Mouse (Mus musculus) limb, embryonic 14.5 days (tissue): ENCODE results near the gene Gm10358. TPM values are rescaled to one million over a fixed set of nuclear protein-coding genes. Genes with fewer than 3 reads are reported as not detected.

Experiments used
- ATAC-seq: fragments of 200-750 bp; cut with Nextera tagmentation; 2 replicates; pipeline ENCODE4 v1.8.0; 2017; ENCODE audit warnings: low read depth, moderate number of reproducible peaks, moderate TSS enrichment; ENCODE audit not compliant: low FRiP score
- DNase-seq: peaks from one replicate; pipeline ENCODE4 v3.0.0-alpha.2; 2015; ENCODE audit warnings: low spot score
- H3K27ac ChIP-seq: fragments of 300-500 bp; sonication (generic); replicated peaks from 2 replicates; pipeline ENCODE4 v1.5.1; 2014; ENCODE audit warnings: low read depth, mild to moderate bottlenecking, low read length, moderate library complexity, mixed read lengths
- H3K27me3 ChIP-seq: fragments of 300-500 bp; sonication (generic); 2 replicates; pipeline ENCODE4 v1.6.1; 2014; ENCODE audit warnings: low read length, mixed read lengths; ENCODE audit not compliant: control insufficient read depth, insufficient read depth
- H3K36me3 ChIP-seq: fragments of 300-500 bp; sonication (generic); 2 replicates; pipeline ENCODE4 v1.6.1; 2014; ENCODE audit warnings: mild to moderate bottlenecking, low read length, moderate library complexity, mixed read lengths; ENCODE audit not compliant: control insufficient read depth, insufficient read depth
- H3K4me1 ChIP-seq: fragments of 300-500 bp; sonication (generic); 2 replicates; pipeline ENCODE4 v1.6.1; 2014; ENCODE audit warnings: antibody characterized with exemption, low read length, mixed read lengths; ENCODE audit not compliant: control insufficient read depth, insufficient read depth
- H3K4me2 ChIP-seq: fragments of 300-500 bp; sonication (generic); replicated peaks from 2 replicates; pipeline ENCODE4 v1.6.1; 2014; ENCODE audit warnings: low read depth, mild to moderate bottlenecking, low read length, moderate library complexity; ENCODE audit not compliant: severe bottlenecking
- H3K4me3 ChIP-seq: fragments of 300-500 bp; sonication (generic); replicated peaks from 2 replicates; pipeline ENCODE4 v1.5.1; 2014; ENCODE audit warnings: low read length
- H3K9ac ChIP-seq: fragments of 300-500 bp; sonication (generic); 2 replicates; pipeline ENCODE4 v1.6.1; 2014; ENCODE audit warnings: mild to moderate bottlenecking, low read depth, low read length, moderate library complexity; ENCODE audit not compliant: severe bottlenecking
- H3K9me3 ChIP-seq: fragments of 300-500 bp; sonication (generic); 2 replicates; pipeline ENCODE4 v1.6.1; 2016; ENCODE audit warnings: low read length; ENCODE audit not compliant: control insufficient read depth
- POLR2A ChIP-seq: fragments of 200-500 bp; IDR thresholded peaks from 2 replicates; pipeline ENCODE4 v1.8.0; 2012; ENCODE audit warnings: inconsistent platforms, mild to moderate bottlenecking, moderate library complexity, borderline replicate concordance; ENCODE audit not compliant: insufficient read depth, insufficient read length; ENCODE audit errors: extremely low read depth
- WGBS: fragments of 180-500 bp; shearing (Covaris S2); extraction: QIAGEN DNeasy Blood & Tissue Kit; methylation state at CpG from one replicate; pipeline ENCODE4 v1.1.7; 2014; 5-methylcytosine and 5-hydroxymethylcytosine counted together
- polyA plus RNA-seq, 2 experiments: library from polyadenylated mRNA; depleted of rRNA in 1 of 2; stranded (reverse) in 1 of 2; unstranded in 1 of 2; fragments of >200 nt; fragmentation: Nextera tagmentation in 1 of 2; extraction: Ambion mirVana in 1 of 2; gene quantifications; 2 replicates each; pipeline versions ENCODE4 v1.2.1 to v1.2.3; 2012 to 2014

Gene Gm10358
- polyA plus RNA-seq, 2 experiments, result 1.2 TPM; not detected in 1

DNA sequence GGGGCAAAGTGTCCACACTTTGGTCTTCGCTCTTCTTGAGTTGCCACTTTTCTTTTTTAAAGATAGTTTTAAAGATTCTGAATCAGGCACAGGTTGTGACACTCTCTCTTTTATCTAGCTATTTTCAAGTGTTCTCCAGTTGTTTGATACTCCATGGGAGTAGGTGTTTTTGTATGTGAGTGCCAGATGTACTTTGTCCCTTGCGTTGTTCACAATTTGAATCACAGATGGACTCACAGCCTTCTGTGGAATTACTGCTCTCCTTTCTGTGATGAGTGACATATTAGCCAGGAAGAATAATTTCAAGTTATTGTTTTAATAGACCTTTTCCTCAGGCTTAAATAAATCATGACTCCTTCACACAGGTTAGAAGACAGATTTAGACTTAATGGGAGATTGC lies 34.4 kb downstream of the Gm10358 start:
- Histone ChIP-seq H3K4me3 (no peak overlapping the region), H3K27me3 (no peaks in the 10 kb centered on the region), H3K4me1 (no peaks in the 10 kb centered on the region), H3K36me3 (no peaks in the 10 kb centered on the region), H3K4me2 (no peak overlapping the region), H3K27ac (no peak overlapping the region), H3K9ac (no peak overlapping the region), H3K9me3 (no peaks in the 10 kb centered on the region)
- 87% methylated on average over 2 of the region's 2 CpGs for WGBS
- TF ChIP-seq POLR2A, result no peak
- DNase-seq (no peak), ATAC-seq (no peak)

Other genes starting within 250 kb of the Gm10358 start
- gene Rasd2, start 192.6 kb downstream of the Gm10358 start, polyA plus RNA-seq (2012; rRNA removed), result 0.29 and 0.40 TPM in 2 replicates
- 0.07 and 0.08 TPM in 2 replicates for gene Rasd2, start 192.6 kb downstream of the Gm10358 start, polyA plus RNA-seq (2014; fragmentation: Nextera tagmentation; extraction: Ambion mirVana)
- gene Iqcm, start 42.1 kb upstream of the Gm10358 start, polyA plus RNA-seq (2012; rRNA removed), result 0.03 TPM in 1 of 2 replicates, not detected in the other
- not detected in 2 replicates for gene Iqcm, start 42.1 kb upstream of the Gm10358 start, polyA plus RNA-seq (2014; fragmentation: Nextera tagmentation; extraction: Ambion mirVana)